Mouse (Mus musculus) cerebellum, adult 2 months (tissue): ENCODE results near the gene Rapgefl1.

Experiments used
- CTCF ChIP-seq: fragments of 200-500 bp; IDR thresholded peaks from 2 replicates; pipeline ENCODE4 v1.5.1; 2011; ENCODE audit warnings: low read depth, mild to moderate bottlenecking, control low read depth, low read length, moderate library complexity, borderline replicate concordance; ENCODE audit not compliant: insufficient read depth
- POLR2A ChIP-seq: fragments of 200-500 bp; IDR thresholded peaks from 2 replicates; pipeline ENCODE4 v1.6.1; 2011; ENCODE audit warnings: low read length, control low read depth, borderline replicate concordance; ENCODE audit not compliant: insufficient read depth

DNA sequence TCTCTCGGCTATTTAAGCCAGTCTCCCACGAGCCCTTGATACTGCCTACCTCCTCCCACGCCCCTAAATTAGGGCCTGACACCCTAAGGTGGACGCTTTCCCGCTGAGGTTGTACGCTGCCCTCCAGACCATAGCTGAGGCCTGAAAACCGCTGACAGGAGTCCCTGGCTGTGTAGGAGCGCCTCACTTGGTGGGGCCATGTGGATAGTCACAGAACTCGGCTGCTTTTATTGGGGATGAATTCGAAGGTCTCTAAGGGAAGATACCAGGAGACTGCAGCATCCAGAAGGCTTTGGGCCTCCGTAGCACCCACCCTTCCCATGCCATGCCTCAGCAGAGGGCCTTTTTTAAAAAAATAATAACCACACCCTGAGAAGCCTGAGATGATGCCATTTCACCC is 1.3 kb downstream of the Rapgefl1 start:
- TF ChIP-seq POLR2A (no peak), CTCF (no peak)
